Comparison of ENCODE assay signal across 9 mouse cellular contexts in genomic region chr19:7122277-7122676, GRCm38 (mm10). TPM values are rescaled to one million over a fixed set of nuclear protein-coding genes. Genes with fewer than 3 reads are reported as not detected.
DNase-seq lines count a peak whose midpoint lies in the region; ATAC-seq and TF ChIP-seq lines count a peak whose summit lies in the region.
"Had no signal": no experiment of that assay in that cellular context is flagged by ENCODE, and none has a peak within 500 bp of the region (broad histone marks: within the 10 kb centered on the region; RNA-seq: fewer than 3 reads in every experiment).

No protein-coding gene starts in this region.

- H3K4me1 ChIP-seq in embryonic facial prominence, embryonic 14.5 days (ENCODE audit: control insufficient read depth, insufficient read depth, low read length), result 0 out of 2 replicates have a peak, but pooled peaks cover 4% of the 10 kb centered on the region
- H3K4me1 ChIP-seq in hindbrain, embryonic 12.5 days, result peaks cover 25% of the 10 kb centered on the region
- H3K4me1 ChIP-seq in midbrain, embryonic 16.5 days (ENCODE audit: control insufficient read depth, insufficient read depth, low read length), result peaks cover 11% of the 10 kb centered on the region; the same call in 1 of the 2 replicates

- peak overlapping the region; percentile 7 for H3K27ac ChIP-seq in left cerebral cortex, adult 2 months
- H3K27ac ChIP-seq in embryonic facial prominence, embryonic 14.5 days (replicated peaks; ENCODE audit: low read depth, low read length), result no peak overlapping the region
- 0 out of 2 replicates have a peak overlapping the region, but pooled peaks have one; percentile 35 for H3K27ac ChIP-seq in hindbrain, embryonic 12.5 days
- peak overlapping the region; percentile 63 for H3K27ac ChIP-seq in midbrain, embryonic 16.5 days (ENCODE audit: low read length)

- peak; percentile 13; the same call in 1 of the 2 replicates for ATAC-seq in embryonic facial prominence, embryonic 14.5 days (ENCODE audit: low read depth)
- ATAC-seq in hindbrain, embryonic 12.5 days (ENCODE audit: low FRiP score), result peak; percentile 49; the same call in 1 of the 2 replicates
- 0 out of 2 replicates have a peak, but pooled peaks have one; percentile 41 for ATAC-seq in midbrain, embryonic 16.5 days

- no peaks in the 10 kb centered on the region for H3K27me3 ChIP-seq in embryonic facial prominence, embryonic 14.5 days (replicated peaks; ENCODE audit: control insufficient read depth, insufficient read depth, low read length)
- peaks cover 3% of the 10 kb centered on the region; the same call in 1 of the 2 replicates for H3K27me3 ChIP-seq in hindbrain, embryonic 12.5 days
- H3K27me3 ChIP-seq in midbrain, embryonic 16.5 days (ENCODE audit: control insufficient read depth, insufficient read depth, low read depth, low read length), result no peaks in the 10 kb centered on the region

- no peak overlapping the region for H3K4me3 ChIP-seq in left cerebral cortex, adult 2 months
- H3K4me3 ChIP-seq in embryonic facial prominence, embryonic 14.5 days (ENCODE audit: low read depth, low read length), result no peak overlapping the region
- no peak overlapping the region for H3K4me3 ChIP-seq in hindbrain, embryonic 12.5 days
- no peak overlapping the region for H3K4me3 ChIP-seq in midbrain, embryonic 16.5 days (ENCODE audit: low read depth, low read length)
- H3K4me3 ChIP-seq: erythroblast, embryonic 14.5 days had no signal

- intact Hi-C loops in left cerebral cortex, adult 2 months (cut with DNase I), result no loop called here

- H3K9me3 ChIP-seq in embryonic facial prominence, embryonic 14.5 days (ENCODE audit: control insufficient read depth, low read length), result no peaks in the 10 kb centered on the region
- no peaks in the 10 kb centered on the region for H3K9me3 ChIP-seq in hindbrain, embryonic 12.5 days (replicated peaks)
- no peaks in the 10 kb centered on the region for H3K9me3 ChIP-seq in midbrain, embryonic 16.5 days (replicated peaks; ENCODE audit: control insufficient read depth, low read length, poor library complexity, severe bottlenecking)

- 51% methylated on average over 3 of the region's 4 CpGs for WGBS in embryonic facial prominence, embryonic 14.5 days
- WGBS in hindbrain, embryonic 12.5 days, result 53% methylated on average over 4 of the region's 4 CpGs
- 55% methylated on average over 4 of the region's 4 CpGs for WGBS in midbrain, embryonic 16.5 days

- H3K4me2 ChIP-seq in embryonic facial prominence, embryonic 14.5 days (ENCODE audit: low read depth, low read length), result no peak overlapping the region
- no peak overlapping the region for H3K4me2 ChIP-seq in hindbrain, embryonic 12.5 days (replicated peaks)
- H3K4me2 ChIP-seq in midbrain, embryonic 16.5 days (ENCODE audit: low read length), result no peak overlapping the region

- no peaks in the 10 kb centered on the region for H3K36me3 ChIP-seq in embryonic facial prominence, embryonic 14.5 days (ENCODE audit: control insufficient read depth, insufficient read depth, low read length)
- no peaks in the 10 kb centered on the region for H3K36me3 ChIP-seq in hindbrain, embryonic 12.5 days
- no peaks in the 10 kb centered on the region for H3K36me3 ChIP-seq in midbrain, embryonic 16.5 days (ENCODE audit: control insufficient read depth, insufficient read depth, low read length)

- no peak overlapping the region for H3K9ac ChIP-seq in embryonic facial prominence, embryonic 14.5 days (ENCODE audit: low read depth, low read length)
- peak overlapping the region; percentile 28 for H3K9ac ChIP-seq in hindbrain, embryonic 12.5 days
- peak overlapping the region; percentile 25; the same call in 1 of the 2 replicates for H3K9ac ChIP-seq in midbrain, embryonic 16.5 days (ENCODE audit: low read depth, low read length)

- no peak for TF ChIP-seq CTCF in left cerebral cortex, adult 2 months (IDR thresholded peaks at IDR 0.05)

- DNase-seq in left cerebral cortex, adult 2 months (ENCODE audit: extremely low spot score in 1 of 2, low spot score in 2 of 2), result no peak
- no peak for DNase-seq in left cerebral cortex, adult 9 months (ENCODE audit: low spot score in 2 of 2)
- DNase-seq in embryonic facial prominence, embryonic 14.5 days (ENCODE audit: low spot score), result no peak
- no peak for DNase-seq in embryo, embryonic 10 days (ENCODE audit: low spot score)
- DNase-seq in thymus, postnatal 0 days (ENCODE audit: low spot score), result no peak
- no peak for DNase-seq in spleen, postnatal 4 days (ENCODE audit: low spot score in 2 of 2)

RNA-seq across cellular contexts. Expression of gene Flrt1, which starts 16.7 kb away (rescaled TPM):
- total RNA-seq in left cerebral cortex, adult 2 months (2021), result 10 to 100 TPM; 41.4 to 43.0 TPM
- 10.4 and 10.5 TPM in 2 replicates for polyA plus RNA-seq in embryonic facial prominence, embryonic 14.5 days (2014; fragmentation: Nextera tagmentation; extraction: Ambion mirVana)
- polyA plus RNA-seq in hindbrain, embryonic 12.5 days (2016; fragmentation: Nextera tagmentation; extraction: Ambion mirVana), result 5.5 and 6.6 TPM in 2 replicates
- 11.6 and 12.0 TPM in 2 replicates for polyA plus RNA-seq in midbrain, embryonic 16.5 days (2015; fragmentation: Nextera tagmentation; extraction: Ambion mirVana)
- polyA plus RNA-seq in thymus, postnatal 0 days (2015; fragmentation: Nextera tagmentation; extraction: Ambion mirVana), result 1.3 and 1.5 TPM in 2 replicates
- polyA plus RNA-seq: erythroblast, embryonic 14.5 days had no signal
